Mouse (Mus musculus) inflammation-experienced regulatory T-cells, adult 6 months (primary cell): Measurements from ENCODE around the gene Zfp513. TPM values are rescaled to one million over a fixed set of nuclear protein-coding genes. Genes with fewer than 3 reads are reported as not detected.
A peak's percentile ranks its signal among the peaks of the same experiment; 100 is the strongest.

ENCODE experiments used
- ATAC-seq: one replicate; pipeline ENCODE4 v1.8.0; 2017
- polyA plus RNA-seq, 3 experiments: library from polyadenylated mRNA; unstranded; fragments of 100-300 nt; shearing (Covaris generic); gene quantifications; one replicate each; pipeline ENCODE4 v1.2.1; 2017

The Zfp513 gene
- polyA plus RNA-seq, 3 experiments from 2014 or later: 3.5 to 6.1 (median 5.4) TPM

- no peak for ATAC-seq
These were observed 2.2 kb downstream of the Zfp513 start for GRCm38 (mm10) chr5:31199893-31200292.

GRCm38 (mm10) chr5:31199321-31199892 is 2.7 kb downstream of the Zfp513 start:
- ATAC-seq: no peak

- ATAC-seq: no peak
These were observed 3.3 kb downstream of the Zfp513 start for GRCm38 (mm10) chr5:31198616-31199320.

- ATAC-seq: no peak
These were observed 3.9 kb downstream of the Zfp513 start for GRCm38 (mm10) chr5:31198170-31198569.

GRCm38 (mm10) chr5:31197072-31197471 is 5.0 kb downstream of the Zfp513 start:
- ATAC-seq: no peak

- no peak for ATAC-seq
These were observed 5.9 kb downstream of the Zfp513 start for GRCm38 (mm10) chr5:31196207-31196606.

GRCm38 (mm10) chr5:31195671-31196070 is 6.4 kb downstream of the Zfp513 start:
- no peak for ATAC-seq

- ATAC-seq: no peak
These were observed 7.3 kb downstream of the Zfp513 start for GRCm38 (mm10) chr5:31194486-31195485.

GRCm38 (mm10) chr5:31193631-31194281 is 8.3 kb downstream of the Zfp513 start:
- no peak for ATAC-seq

- ATAC-seq: peak; percentile 92
These were observed 9.0 kb downstream of the Zfp513 start, which contains the start of the genes Snx17 and Eif2b4 for GRCm38 (mm10) chr5:31192939-31193630. Gene Snx17 (plus strand): TSS chr5:31193227. Gene Eif2b4 (minus strand): TSS chr5:31193430.

GRCm38 (mm10) chr5:31192045-31192938 is 9.8 kb downstream of the Zfp513 start:
- peak; percentile 9 for ATAC-seq

GRCm38 (mm10) chr5:31190201-31190600 is 11.9 kb downstream of the Zfp513 start:
- no peak for ATAC-seq

- no peak for ATAC-seq
These were observed 13.8 kb downstream of the Zfp513 start for GRCm38 (mm10) chr5:31188223-31188840.

GRCm38 (mm10) chr5:31183678-31184077 is 18.4 kb downstream of the Zfp513 start:
- ATAC-seq: no peak

GRCm38 (mm10) chr5:31181183-31181770 is 20.8 kb downstream of the Zfp513 start:
- ATAC-seq: no peak

- ATAC-seq: peak; percentile 94
These were observed 22.1 kb downstream of the Zfp513 start, which contains the start of the genes Gm29609 and Gtf3c2 for GRCm38 (mm10) chr5:31179766-31180630. Gene Gm29609 (minus strand): TSS chr5:31179911. Gene Gtf3c2 (minus strand): TSS chr5:31180144.

GRCm38 (mm10) chr5:31179301-31179765 is 22.8 kb downstream of the Zfp513 start:
- ATAC-seq: peak; percentile 20

GRCm38 (mm10) chr5:31168630-31169029 is 33.5 kb downstream of the Zfp513 start:
- no peak for ATAC-seq
